Mouse (Mus musculus): ENCODE results near the gene 4930535I16Rik.

GRCm38 (mm10) chr4:123934306-123934705 is 16.5 kb upstream of the 4930535I16Rik start:
- no peak for TF ChIP-seq CTCF (IDR thresholded peaks at IDR 0.05; ENCODE audit: borderline replicate concordance, control insufficient read depth, extremely low read depth, insufficient read depth, low read length, poor library complexity)
- TF ChIP-seq POLR2A (IDR thresholded peaks at IDR 0.05; ENCODE audit: control insufficient read depth, extremely low read depth, insufficient read depth, low read length, poor library complexity) = no peak
